Mouse (Mus musculus): ENCODE results near the gene Mthfs.
"Not testable (repeated sequence)": the region's sequence is repeated elsewhere in the genome, so short reads cannot be mapped to it uniquely, and the experiment has no call there.

Mthfs gene

DNA sequence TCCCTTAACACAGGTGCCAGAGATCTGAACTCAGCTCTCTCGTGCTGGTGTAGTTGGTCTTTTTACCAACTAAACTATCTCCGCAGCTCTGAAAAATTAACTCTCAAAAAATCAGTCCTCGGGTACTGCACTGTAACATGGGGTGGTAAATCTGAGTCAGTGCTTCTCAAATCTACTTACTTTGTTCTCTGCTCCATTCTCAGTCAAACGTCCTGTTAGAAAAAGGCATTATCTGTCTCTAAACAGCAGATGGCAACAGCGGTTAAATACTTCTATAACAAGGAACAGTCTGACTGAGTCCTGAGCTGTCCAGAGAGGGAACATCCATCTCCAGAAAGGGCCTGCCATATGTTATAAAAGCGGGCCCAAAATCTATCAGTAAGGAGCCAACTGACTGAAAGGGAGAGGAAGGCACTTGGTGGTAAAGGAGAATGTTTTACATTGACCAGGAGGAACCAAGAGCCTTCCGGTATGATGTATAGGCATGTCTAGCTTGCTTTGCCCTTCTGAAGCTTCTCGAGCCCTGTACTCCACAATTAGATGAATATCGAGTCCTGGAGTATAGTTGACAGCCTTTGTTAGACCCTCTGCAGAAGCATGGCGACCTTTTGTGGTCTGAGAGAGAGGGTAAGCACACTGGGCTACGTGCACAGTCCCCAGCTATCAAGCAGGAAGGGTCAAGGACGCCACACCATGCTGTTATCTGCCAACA lies at the start of gene Mthfs:
TSS of gene Mthfs (plus strand) at position 324 of the 712 bp plus-strand sequence.
- DNase-seq (ENCODE audit: extremely low read depth, low read depth, low spot score) = not testable (repeated sequence)

GRCm38 (mm10) chr9:89172539-89172938 lies 37.9 kb upstream of the Mthfs start:
- not testable (repeated sequence) for DNase-seq (ENCODE audit: extremely low read depth, low read depth, low spot score)

- DNase-seq (ENCODE audit: extremely low read depth, low read depth, low spot score) = not testable (repeated sequence)
Measured at GRCm38 (mm10) chr9:89178833-89179232, 31.6 kb upstream of the Mthfs start.

DNA sequence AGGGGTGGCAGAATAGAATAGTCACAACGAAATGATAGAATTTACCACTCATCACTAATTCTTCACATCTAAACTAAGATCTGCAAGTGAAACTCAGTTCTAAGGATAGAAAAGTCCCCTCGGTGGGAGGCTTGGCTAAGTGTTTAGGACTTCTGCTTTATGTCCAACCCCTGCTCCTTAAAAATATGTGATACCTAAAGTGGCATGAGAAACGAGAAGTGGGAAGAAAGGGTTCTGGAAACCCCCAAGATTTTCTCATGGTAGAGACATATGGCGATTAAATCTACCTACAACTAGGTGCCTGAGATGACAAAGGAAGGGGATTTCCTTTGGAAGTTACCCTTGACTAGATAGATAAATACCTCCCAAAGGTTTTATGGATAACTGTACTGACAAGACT lies 31.0 kb upstream of the Mthfs start:
- not testable (repeated sequence) for DNase-seq (ENCODE audit: extremely low read depth, low read depth, low spot score)

DNA sequence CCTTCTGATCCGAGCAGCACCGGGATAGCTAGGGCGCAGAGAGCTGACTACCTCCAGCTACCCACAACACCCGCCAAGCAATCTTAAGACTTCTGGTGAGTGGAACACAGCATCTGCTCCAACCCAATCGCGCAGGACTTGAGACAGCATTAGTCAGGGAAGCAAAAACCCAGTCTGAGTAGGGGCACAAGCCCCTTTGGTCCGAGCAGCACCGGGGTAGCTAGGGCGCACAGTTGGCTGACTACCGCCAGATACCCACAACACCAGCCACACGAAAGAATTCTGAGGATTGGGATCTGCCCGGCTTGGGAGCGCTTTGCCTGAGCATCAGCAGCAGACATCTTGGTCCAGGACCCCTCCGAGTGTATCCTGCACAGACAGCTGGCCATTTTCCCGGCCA lies 23.5 kb upstream of the Mthfs start:
- not testable (repeated sequence) for DNase-seq (ENCODE audit: extremely low read depth, low read depth, low spot score)

- DNase-seq (ENCODE audit: extremely low read depth, low read depth, low spot score) = not testable (repeated sequence)
Measured at GRCm38 (mm10) chr9:89195483-89195882, 15.0 kb upstream of the Mthfs start.

- DNase-seq (ENCODE audit: extremely low read depth, low read depth, low spot score) = not testable (repeated sequence)
Measured at GRCm38 (mm10) chr9:89197509-89197908, 13.0 kb upstream of the Mthfs start.

- not testable (repeated sequence) for DNase-seq (ENCODE audit: extremely low read depth, low read depth, low spot score)
Measured at GRCm38 (mm10) chr9:89198349-89198748, 12.1 kb upstream of the Mthfs start.

DNA sequence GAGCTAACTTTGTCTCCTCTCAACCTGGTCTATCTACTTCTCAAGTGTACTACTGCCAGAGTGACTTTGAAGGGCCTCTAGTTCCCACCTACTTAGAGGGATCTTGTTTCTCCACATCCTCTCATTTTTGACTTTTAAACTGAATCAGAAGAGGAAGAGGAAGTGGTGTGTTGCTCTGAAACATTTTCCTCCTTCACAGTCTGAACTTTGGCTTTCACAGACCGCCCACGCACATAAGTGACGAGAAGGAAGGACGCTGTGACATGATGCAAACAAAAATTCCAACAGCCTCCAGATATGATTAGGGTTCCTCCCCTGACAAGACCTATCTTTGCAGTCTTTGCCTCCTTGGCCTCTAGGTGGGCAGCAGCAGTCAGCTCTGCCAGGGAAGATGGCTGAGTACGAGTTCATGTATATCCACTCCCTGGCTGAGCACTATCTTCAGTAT lies 11.5 kb upstream of the Mthfs start, which contains the start of the genes Bcl2a1b and Gm29094:
TSS of gene Bcl2a1b (plus strand) at position 241 of the 448 bp plus-strand sequence.
TSS of gene Gm29094 (plus strand) at position 411 of the 448 bp plus-strand sequence.
- not testable (repeated sequence) for DNase-seq (ENCODE audit: extremely low read depth, low read depth, low spot score)

DNA sequence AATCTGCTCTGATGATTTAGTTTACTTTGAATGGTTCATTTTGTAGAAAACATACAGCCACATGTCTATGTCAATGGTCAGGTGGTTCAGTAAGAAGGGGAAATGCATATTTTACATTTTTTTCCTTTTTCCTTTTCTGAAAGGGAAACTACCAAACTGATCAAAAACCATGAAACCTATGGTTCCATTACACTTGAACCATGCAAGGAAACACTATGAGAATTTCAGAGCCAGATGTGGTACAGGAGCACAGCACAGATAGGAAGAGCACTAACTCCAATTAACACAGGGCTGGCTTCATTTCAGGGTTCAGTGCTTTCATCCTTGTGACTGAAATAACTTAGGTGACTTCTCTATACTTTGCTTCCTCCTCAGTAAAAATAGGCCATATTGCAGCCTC lies 8.2 kb upstream of the Mthfs start:
- DNase-seq (ENCODE audit: extremely low read depth, low read depth, low spot score) = not testable (repeated sequence)

GRCm38 (mm10) chr9:89208939-89209338 lies 1.5 kb upstream of the Mthfs start:
- DNase-seq (ENCODE audit: extremely low read depth, low read depth, low spot score) = not testable (repeated sequence)

DNA sequence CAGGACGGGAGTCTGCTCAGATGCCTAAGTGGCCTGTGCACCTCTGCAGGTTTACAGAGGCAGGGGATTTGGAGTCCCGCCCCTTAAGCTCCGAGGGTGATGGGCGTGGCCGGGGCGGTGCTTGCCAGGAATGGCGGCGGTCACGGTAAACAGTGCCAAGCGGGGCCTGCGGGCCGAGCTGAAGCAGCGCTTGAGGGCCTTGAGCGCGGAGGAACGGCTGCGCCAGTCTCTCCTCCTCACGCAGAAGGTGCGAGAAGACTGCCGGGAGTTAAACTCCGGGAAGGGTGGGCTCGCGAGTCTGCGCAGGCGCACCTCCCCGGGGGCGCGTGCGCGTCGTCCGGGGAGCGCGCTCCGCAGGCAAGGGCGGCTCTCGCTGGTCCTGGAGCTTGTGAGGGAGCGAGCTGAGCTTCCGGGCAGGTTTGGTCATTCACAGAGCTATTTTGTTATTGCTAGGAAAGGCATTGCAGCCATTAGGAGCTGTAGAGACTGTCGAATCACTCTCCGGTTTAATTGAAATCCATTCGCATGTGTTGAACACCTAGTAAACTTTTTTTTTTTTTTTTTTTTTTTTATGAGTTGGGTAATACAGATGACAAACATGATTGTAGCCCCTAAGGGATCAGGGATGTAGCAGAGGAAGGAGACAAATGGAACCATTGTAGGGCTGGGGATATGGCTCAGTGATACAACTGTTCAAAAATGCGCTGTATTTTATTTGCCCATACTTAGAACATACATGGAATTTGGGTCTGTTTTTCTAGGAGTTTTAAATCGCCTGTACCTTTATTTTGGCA lies 786 bp downstream of the Mthfs start:
- not testable (repeated sequence) for DNase-seq (ENCODE audit: extremely low read depth, low read depth, low spot score)

- not testable (repeated sequence) for DNase-seq (ENCODE audit: extremely low read depth, low read depth, low spot score)
Measured at GRCm38 (mm10) chr9:89212428-89212827, 2.0 kb downstream of the Mthfs start.

DNA sequence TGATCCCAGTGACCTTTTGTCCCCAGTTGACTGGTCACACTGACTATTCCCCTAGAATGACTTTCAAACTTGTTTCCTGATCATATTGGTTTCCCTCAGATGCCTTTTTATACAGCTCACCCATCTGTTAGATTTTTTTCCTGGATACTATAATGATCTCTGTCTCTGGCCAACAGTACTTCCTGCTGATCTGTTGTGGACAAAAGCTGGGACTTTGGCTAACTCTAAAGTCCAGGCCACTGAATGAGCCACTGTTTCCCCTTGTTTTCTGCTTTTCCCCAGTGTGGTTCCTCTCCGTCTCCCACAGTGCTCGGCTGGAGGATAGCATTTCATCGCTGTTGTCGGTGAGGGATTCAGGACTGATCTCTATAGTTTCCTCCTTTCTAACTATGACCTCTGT lies 7.7 kb downstream of the Mthfs start:
- not testable (repeated sequence) for DNase-seq (ENCODE audit: extremely low read depth, low read depth, low spot score)

DNA sequence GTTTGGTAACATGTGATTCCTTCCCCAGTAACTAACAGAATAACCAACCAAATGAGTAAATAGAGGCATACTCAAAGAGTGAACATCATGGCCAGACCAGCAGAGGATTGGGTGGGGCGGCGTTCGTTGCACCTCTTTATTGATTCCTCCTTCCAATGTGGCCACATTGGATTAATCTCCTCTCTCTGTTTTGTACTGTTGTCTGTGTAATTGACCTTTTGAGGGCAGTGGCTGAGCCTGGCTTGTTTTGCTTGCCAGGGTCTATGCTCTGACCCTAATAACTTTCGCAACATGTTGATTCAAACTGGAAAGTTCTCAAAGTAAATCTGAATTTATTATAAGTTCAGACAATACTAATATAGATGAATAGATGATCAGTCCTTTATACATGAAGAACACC lies 9.2 kb downstream of the Mthfs start:
- not testable (repeated sequence) for DNase-seq (ENCODE audit: extremely low read depth, low read depth, low spot score)

DNA sequence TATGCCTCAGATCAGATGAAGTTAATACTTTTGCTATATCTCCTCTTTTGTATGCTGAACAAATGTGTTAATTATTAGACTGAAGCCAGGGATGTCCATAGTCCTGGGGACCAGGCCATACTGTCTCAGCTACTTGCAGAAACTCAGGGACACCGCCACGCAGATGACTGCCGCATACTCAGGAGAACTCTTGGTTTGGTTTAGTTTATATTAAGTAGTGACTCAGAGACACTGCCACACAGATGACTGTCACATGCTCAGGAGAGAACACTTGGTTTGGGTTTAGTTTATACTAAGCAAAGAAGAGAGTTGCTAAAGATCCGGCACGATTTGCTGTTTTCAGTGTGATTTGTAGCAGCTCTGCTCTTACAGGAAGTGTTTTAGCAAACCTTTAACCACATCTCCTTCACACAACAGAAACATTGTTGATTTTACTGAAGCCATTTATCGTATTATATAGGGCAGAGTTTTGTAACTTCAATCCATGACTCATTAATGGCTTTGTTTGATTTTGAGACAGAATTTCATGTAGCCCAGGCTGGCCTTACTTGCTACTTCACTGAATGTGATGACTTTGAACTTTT lies 10.3 kb downstream of the Mthfs start:
- not testable (repeated sequence) for DNase-seq (ENCODE audit: extremely low read depth, low read depth, low spot score)

GRCm38 (mm10) chr9:89226071-89226470 lies 15.6 kb downstream of the Mthfs start:
- no peak for DNase-seq (ENCODE audit: extremely low read depth, low read depth, low spot score)

- no peak for DNase-seq (ENCODE audit: extremely low read depth, low read depth, low spot score)
Measured at GRCm38 (mm10) chr9:89228122-89228521, 17.6 kb downstream of the Mthfs start.

GRCm38 (mm10) chr9:89230897-89231497 lies 20.5 kb downstream of the Mthfs start:
- DNase-seq (ENCODE audit: extremely low read depth, low read depth, low spot score) = not testable (repeated sequence)

- DNase-seq (ENCODE audit: extremely low read depth, low read depth, low spot score) = not testable (repeated sequence)
Measured at GRCm38 (mm10) chr9:89237131-89237530, 26.7 kb downstream of the Mthfs start.

DNA sequence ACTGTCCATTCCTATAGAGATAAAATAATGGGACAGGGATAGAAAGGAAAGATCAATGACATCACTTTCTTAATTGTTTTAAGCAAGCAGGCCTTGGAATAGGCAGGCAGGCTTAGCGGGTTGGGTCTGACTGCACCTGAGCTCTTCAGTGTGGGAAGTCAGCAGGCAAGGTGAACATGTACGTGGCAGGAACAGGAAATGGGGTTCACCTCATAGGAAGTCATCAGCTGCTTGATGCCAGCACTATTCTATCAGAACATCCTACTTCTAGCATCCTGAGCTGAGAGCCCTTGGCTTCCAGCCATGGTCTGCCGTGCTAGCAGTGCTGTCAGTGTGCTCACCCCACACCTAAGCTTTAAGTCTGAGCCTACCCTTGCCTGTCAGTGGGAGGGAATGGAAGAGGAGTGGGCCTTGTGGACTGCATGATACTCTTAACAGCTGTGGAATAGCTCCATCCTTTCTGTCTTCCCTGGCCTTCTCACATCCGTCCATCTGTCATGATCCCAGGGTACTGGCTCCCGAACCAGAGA lies 28.6 kb downstream of the Mthfs start:
- not testable (repeated sequence) for DNase-seq (ENCODE audit: extremely low read depth, low read depth, low spot score)

All from fat pad, adult 2 months (tissue).